Mouse (Mus musculus) liver, embryonic 14.5 days (tissue): ENCODE measurements around the gene Phldb1. TPM values are rescaled to one million over a fixed set of nuclear protein-coding genes. Genes with fewer than 3 reads are reported as not detected.
"Not testable (repeated sequence)": the region's sequence is repeated elsewhere in the genome, so short reads cannot be mapped to it uniquely, and the experiment has no call there.

Experiments
- ATAC-seq: fragments of 200-750 bp; cut with Nextera tagmentation; 2 replicates; pipeline ENCODE4 v1.8.0; 2017; ENCODE audit warnings: moderate number of reproducible peaks, mild to moderate bottlenecking, moderate library complexity; ENCODE audit not compliant: insufficient read depth
- DNase-seq, 3 experiments: peaks; one replicate each; pipeline ENCODE4 v3.0.0-alpha.2; 2012 to 2013; ENCODE audit warnings: low read depth in 3 of 3, low spot score in 3 of 3
- H3K27ac ChIP-seq: fragments of 300-500 bp; sonication (generic); 2 replicates; pipeline ENCODE4 v1.5.1; 2014; ENCODE audit warnings: moderate library complexity, mild to moderate bottlenecking, control low read depth, inconsistent platforms
- H3K27me3 ChIP-seq: fragments of 300-500 bp; sonication (generic); 2 replicates; pipeline ENCODE4 v1.6.1; 2014; ENCODE audit warnings: mild to moderate bottlenecking, low read length, moderate library complexity; ENCODE audit not compliant: control insufficient read depth, insufficient read depth
- H3K36me3 ChIP-seq: fragments of 300-500 bp; sonication (generic); replicated peaks from 2 replicates; pipeline ENCODE4 v1.6.1; 2014; ENCODE audit warnings: low read depth; ENCODE audit not compliant: control insufficient read depth, insufficient read depth
- H3K4me1 ChIP-seq, 2 experiments: fragments of 200-500 bp in 1 of 2; fragments of 300-500 bp in 1 of 2; sonication (generic) in 1 of 2; replicated peaks; 2 replicates each; pipeline ENCODE4 v1.6.1; 2012 to 2014; ENCODE audit warnings: antibody characterized with exemption in 1 of 2, inconsistent platforms in 1 of 2, low read length in 1 of 2; ENCODE audit not compliant: control insufficient read depth in 2 of 2, insufficient read depth in 2 of 2
- H3K4me2 ChIP-seq: fragments of 300-500 bp; sonication (generic); 2 replicates; pipeline ENCODE4 v1.6.1; 2014; ENCODE audit warnings: low read depth, mild to moderate bottlenecking, control low read depth, moderate library complexity
- H3K4me3 ChIP-seq, 2 experiments: fragments of 200-500 bp in 1 of 2; fragments of 300-500 bp in 1 of 2; sonication (generic) in 1 of 2; 2 replicates each; pipeline ENCODE4 v1.5.1; 2012 to 2014; ENCODE audit warnings: low read depth in 2 of 2, low read length in 2 of 2, mild to moderate bottlenecking in 2 of 2, control low read depth in 1 of 2, inconsistent platforms in 1 of 2, moderate library complexity in 1 of 2; ENCODE audit not compliant: insufficient read depth in 1 of 2
- H3K9ac ChIP-seq: fragments of 300-500 bp; sonication (generic); replicated peaks from 2 replicates; pipeline ENCODE4 v1.6.1; 2014; ENCODE audit warnings: mild to moderate bottlenecking, control low read depth, moderate library complexity
- H3K9me3 ChIP-seq: fragments of 300-500 bp; sonication (generic); 2 replicates; pipeline ENCODE4 v1.6.1; 2016; ENCODE audit warnings: low read length, mixed read lengths; ENCODE audit not compliant: control insufficient read depth
- CTCF ChIP-seq: IDR thresholded peaks from 2 replicates; pipeline ENCODE4 v1.5.1; 2016; ENCODE audit warnings: antibody characterized with exemption, low read depth, control low read depth
- EP300 ChIP-seq: IDR thresholded peaks from 2 replicates; pipeline ENCODE4 v1.6.1; 2016; ENCODE audit warnings: antibody characterized with exemption, low read depth
- WGBS: fragments of 180-500 bp; shearing (Covaris S2); extraction: QIAGEN DNeasy Blood & Tissue Kit; methylation state at CpG from one replicate; pipeline ENCODE4 v1.1.7; 2014; ENCODE audit not compliant: insufficient replicate concordance; 5-methylcytosine and 5-hydroxymethylcytosine counted together
- polyA plus RNA-seq, 2 experiments: library from polyadenylated mRNA; depleted of rRNA in 1 of 2; stranded (reverse) in 1 of 2; unstranded in 1 of 2; fragments of >200 nt; fragmentation: Nextera tagmentation in 1 of 2; extraction: Ambion mirVana in 1 of 2; gene quantifications; 2 replicates each; pipeline versions ENCODE4 v1.2.1 to v1.2.3; 2012 to 2014

The Phldb1 gene
- polyA plus RNA-seq, 2 experiments, result 1.6 to 2.6 TPM

- no peaks in the 10 kb centered on the region for H3K9me3 ChIP-seq
- TF ChIP-seq EP300 (no peak), CTCF (no peak)
- no peak overlapping the region for H3K4me2 ChIP-seq
- H3K36me3 ChIP-seq, result peaks cover 21% of the 10 kb centered on the region
- H3K9ac ChIP-seq, result no peak overlapping the region
- H3K4me1 ChIP-seq, result peaks cover 0 to 2% of the 10 kb centered on the region in 2 experiments; a peak in 2 of 4 replicates
- H3K27me3 ChIP-seq, result no peaks in the 10 kb centered on the region
- no peak overlapping the region for H3K27ac ChIP-seq
- WGBS, result 76% methylated on average over 2 of the region's 2 CpGs
- DNase-seq (no peak), ATAC-seq (no peak)
- H3K4me3 ChIP-seq, result no peak overlapping the region
Measured at GRCm38 (mm10) chr9:44641616-44642015, 93.4 kb downstream of the Phldb1 start.

GRCm38 (mm10) chr9:44640646-44641357, 94.2 kb downstream of the Phldb1 start:
- H3K9me3 ChIP-seq, result no peaks in the 10 kb centered on the region
- no peaks in the 10 kb centered on the region for H3K27me3 ChIP-seq
- H3K4me1 ChIP-seq, result no peaks in the 10 kb centered on the region; a peak in 1 of 4 replicates
- no peak overlapping the region for H3K9ac ChIP-seq
- no peak for DNase-seq
- H3K27ac ChIP-seq, result no peak overlapping the region
- TF ChIP-seq EP300, result no peak
- TF ChIP-seq CTCF, result no peak
- WGBS, result 85% methylated on average over 3 of the region's 3 CpGs
- ATAC-seq, result no peak
- no peak overlapping the region for H3K4me2 ChIP-seq
- H3K4me3 ChIP-seq, result no peak overlapping the region
- H3K36me3 ChIP-seq, result peaks cover 29% of the 10 kb centered on the region

- 42% methylated on average over 1 of the region's 1 CpGs for WGBS
- peaks cover 37% of the 10 kb centered on the region for H3K36me3 ChIP-seq
- H3K27ac ChIP-seq, H3K4me2 ChIP-seq, ATAC-seq, H3K9ac ChIP-seq, DNase-seq, H3K27me3 ChIP-seq, H3K9me3 ChIP-seq, H3K4me3 ChIP-seq, H3K4me1 ChIP-seq: not testable (repeated sequence)
Measured at GRCm38 (mm10) chr9:44640028-44640427, 95.0 kb downstream of the Phldb1 start.

- not testable (repeated sequence) for H3K27me3 ChIP-seq, H3K4me2 ChIP-seq, ATAC-seq, H3K27ac ChIP-seq, H3K4me3 ChIP-seq, H3K9me3 ChIP-seq, DNase-seq, H3K4me1 ChIP-seq, H3K9ac ChIP-seq
- H3K36me3 ChIP-seq, result peaks cover 50% of the 10 kb centered on the region
- 89% methylated on average over 9 of the region's 9 CpGs for WGBS
Measured at GRCm38 (mm10) chr9:44638726-44639125, 96.3 kb downstream of the Phldb1 start.

- Histone ChIP-seq H3K27me3 (no peaks in the 10 kb centered on the region), H3K4me3 (no peak overlapping the region), H3K27ac (no peak overlapping the region), H3K4me1 (no peaks in the 10 kb centered on the region; a peak in 1 of 4 replicates), H3K9ac (no peak overlapping the region), H3K4me2 (no peak overlapping the region), H3K36me3 (peaks cover 59% of the 10 kb centered on the region), H3K9me3 (no peaks in the 10 kb centered on the region)
- 57% methylated on average over 15 of the region's 15 CpGs for WGBS
- TF ChIP-seq EP300, result no peak
- TF ChIP-seq CTCF, result peak; percentile 30
- ATAC-seq (no peak), DNase-seq (no peak)
Measured at GRCm38 (mm10) chr9:44637551-44638169, 97.3 kb downstream of the Phldb1 start.

Other genes with a start within 250 kb of the Phldb1 start
- gene Cxcr5, start 173.3 kb downstream of the Phldb1 start, polyA plus RNA-seq (2012; rRNA removed), result 0.03 TPM in 2 replicates
- not detected in 2 replicates for gene Cxcr5, start 173.3 kb downstream of the Phldb1 start, polyA plus RNA-seq (2014; fragmentation: Nextera tagmentation; extraction: Ambion mirVana)
- gene Ddx6, start 130.3 kb downstream of the Phldb1 start, polyA plus RNA-seq (2012; rRNA removed), result 6.4 and 9.4 TPM in 2 replicates
- 4.4 and 4.9 TPM in 2 replicates for gene Ddx6, start 130.3 kb downstream of the Phldb1 start, polyA plus RNA-seq (2014; fragmentation: Nextera tagmentation; extraction: Ambion mirVana)
- not detected in 2 replicates for gene Treh, start 62.0 kb downstream of the Phldb1 start, polyA plus RNA-seq (2012; rRNA removed)
- gene Treh, start 62.0 kb downstream of the Phldb1 start, polyA plus RNA-seq (2014; fragmentation: Nextera tagmentation; extraction: Ambion mirVana), result not detected in 2 replicates
- gene Arcn1, start 32.6 kb upstream of the Phldb1 start, polyA plus RNA-seq (2012; rRNA removed), result 26.6 and 33.5 TPM in 2 replicates
- gene Arcn1, start 32.6 kb upstream of the Phldb1 start, polyA plus RNA-seq (2014; fragmentation: Nextera tagmentation; extraction: Ambion mirVana), result 84.1 and 88.5 TPM in 2 replicates
- 8.8 and 11.3 TPM in 2 replicates for gene Ift46, start 32.7 kb upstream of the Phldb1 start, polyA plus RNA-seq (2012; rRNA removed)
- 16.0 and 17.3 TPM in 2 replicates for gene Ift46, start 32.7 kb upstream of the Phldb1 start, polyA plus RNA-seq (2014; fragmentation: Nextera tagmentation; extraction: Ambion mirVana)
- 3.6 and 4.9 TPM in 2 replicates for gene Tmem25, start 64.1 kb upstream of the Phldb1 start, polyA plus RNA-seq (2012; rRNA removed)
- 1.3 and 1.9 TPM in 2 replicates for gene Tmem25, start 64.1 kb upstream of the Phldb1 start, polyA plus RNA-seq (2014; fragmentation: Nextera tagmentation; extraction: Ambion mirVana)
- 40.4 and 43.5 TPM in 2 replicates for gene Ttc36, start 67.9 kb upstream of the Phldb1 start, polyA plus RNA-seq (2012; rRNA removed)
- 72.0 and 77.4 TPM in 2 replicates for gene Ttc36, start 67.9 kb upstream of the Phldb1 start, polyA plus RNA-seq (2014; fragmentation: Nextera tagmentation; extraction: Ambion mirVana)
- gene Kmt2a, start 146.1 kb upstream of the Phldb1 start, polyA plus RNA-seq (2012; rRNA removed), result 2.3 and 3.0 TPM in 2 replicates
- gene Kmt2a, start 146.1 kb upstream of the Phldb1 start, polyA plus RNA-seq (2014; fragmentation: Nextera tagmentation; extraction: Ambion mirVana), result 2.3 TPM in 2 replicates
- 261 and 418 TPM in 2 replicates for gene Atp5l, start 185.5 kb upstream of the Phldb1 start, polyA plus RNA-seq (2012; rRNA removed)
- 577 and 630 TPM in 2 replicates for gene Atp5l, start 185.5 kb upstream of the Phldb1 start, polyA plus RNA-seq (2014; fragmentation: Nextera tagmentation; extraction: Ambion mirVana)
- gene Ube4a, start 230.4 kb upstream of the Phldb1 start, polyA plus RNA-seq (2012; rRNA removed), result 6.1 and 7.6 TPM in 2 replicates
- 11.6 and 13.1 TPM in 2 replicates for gene Ube4a, start 230.4 kb upstream of the Phldb1 start, polyA plus RNA-seq (2014; fragmentation: Nextera tagmentation; extraction: Ambion mirVana)
- 0.09 and 0.26 TPM in 2 replicates for gene Cd3g, start 245.2 kb upstream of the Phldb1 start, polyA plus RNA-seq (2012; rRNA removed)
- 0.25 and 0.51 TPM in 2 replicates for gene Cd3g, start 245.2 kb upstream of the Phldb1 start, polyA plus RNA-seq (2014; fragmentation: Nextera tagmentation; extraction: Ambion mirVana)
- gene Cd3d, start 246.6 kb upstream of the Phldb1 start, polyA plus RNA-seq (2012; rRNA removed), result 0.02 TPM in 1 of 2 replicates, not detected in the other
- 0.32 TPM in 1 of 2 replicates, not detected in the other for gene Cd3d, start 246.6 kb upstream of the Phldb1 start, polyA plus RNA-seq (2014; fragmentation: Nextera tagmentation; extraction: Ambion mirVana)